Mouse (Mus musculus) heart, postnatal 0 days (tissue): ENCODE results near the gene Zfp870.

Source experiments
- CTCF ChIP-seq: IDR thresholded peaks from 2 replicates; pipeline ENCODE4 v1.5.1; 2016; ENCODE audit warnings: antibody characterized with exemption, control low read depth, low read depth
- EP300 ChIP-seq: IDR thresholded peaks from 2 replicates; pipeline ENCODE4 v1.6.1; 2016; ENCODE audit warnings: antibody characterized with exemption, low read depth

GRCm38 (mm10) chr17:32939831-32940230 lies 48.4 kb upstream of the Zfp870 start:
- TF ChIP-seq CTCF (no peak), EP300 (no peak)
